Mouse (Mus musculus) stomach, embryonic 16.5 days (tissue): ENCODE results near the gene Atp8b5. TPM values are rescaled to one million over a fixed set of nuclear protein-coding genes. Genes with fewer than 3 reads are reported as not detected.

Experiments used
- ATAC-seq: fragments of 200-750 bp; cut with Nextera tagmentation; 2 replicates; pipeline ENCODE4 v1.8.0; 2017; ENCODE audit warnings: moderate number of reproducible peaks, moderate TSS enrichment; ENCODE audit not compliant: insufficient read depth, low FRiP score
- H3K27ac ChIP-seq: fragments of 300-500 bp; sonication (generic); 2 replicates; pipeline ENCODE4 v1.5.1; 2014; ENCODE audit warnings: low read length
- H3K27me3 ChIP-seq: fragments of 300-500 bp; sonication (generic); 2 replicates; pipeline ENCODE4 v1.6.1; 2014; ENCODE audit warnings: low read length, control low read depth, mixed read lengths; ENCODE audit not compliant: control insufficient read depth, insufficient read depth
- H3K36me3 ChIP-seq: fragments of 300-500 bp; sonication (generic); 2 replicates; pipeline ENCODE4 v1.6.1; 2014; ENCODE audit warnings: low read length; ENCODE audit not compliant: control insufficient read depth, insufficient read depth
- H3K4me1 ChIP-seq: fragments of 300-500 bp; sonication (generic); 2 replicates; pipeline ENCODE4 v1.6.1; 2014; ENCODE audit warnings: low read length, control low read depth, mixed read lengths; ENCODE audit not compliant: control insufficient read depth, insufficient read depth
- H3K4me2 ChIP-seq: fragments of 300-500 bp; sonication (generic); 2 replicates; pipeline ENCODE4 v1.6.1; 2014; ENCODE audit warnings: low read depth, low read length, mixed read lengths
- H3K4me3 ChIP-seq: fragments of 300-500 bp; sonication (generic); replicated peaks from 2 replicates; pipeline ENCODE4 v1.5.1; 2014; ENCODE audit warnings: mild to moderate bottlenecking, low read length
- H3K9ac ChIP-seq: fragments of 300-500 bp; sonication (generic); 2 replicates; pipeline ENCODE4 v1.6.1; 2014; ENCODE audit warnings: low read length
- H3K9me3 ChIP-seq: fragments of 300-500 bp; sonication (generic); replicated peaks from 2 replicates; pipeline ENCODE4 v1.6.1; 2016; ENCODE audit warnings: low read length, control low read depth; ENCODE audit not compliant: control insufficient read depth
- WGBS: fragments of 180-500 bp; shearing (Covaris S2); extraction: QIAGEN DNeasy Blood & Tissue Kit; methylation state at CpG from one replicate; pipeline ENCODE4 v1.1.7; 2014; 5-methylcytosine and 5-hydroxymethylcytosine counted together
- polyA plus RNA-seq: library from polyadenylated mRNA; unstranded; fragments of >200 nt; fragmentation: Nextera tagmentation; extraction: Ambion mirVana; gene quantifications from 2 replicates; pipeline ENCODE4 v1.2.1, GENCODE M21; 2015

Gene Atp8b5
- polyA plus RNA-seq, 1 experiment from 2014 or later = 0.19 TPM

DNA sequence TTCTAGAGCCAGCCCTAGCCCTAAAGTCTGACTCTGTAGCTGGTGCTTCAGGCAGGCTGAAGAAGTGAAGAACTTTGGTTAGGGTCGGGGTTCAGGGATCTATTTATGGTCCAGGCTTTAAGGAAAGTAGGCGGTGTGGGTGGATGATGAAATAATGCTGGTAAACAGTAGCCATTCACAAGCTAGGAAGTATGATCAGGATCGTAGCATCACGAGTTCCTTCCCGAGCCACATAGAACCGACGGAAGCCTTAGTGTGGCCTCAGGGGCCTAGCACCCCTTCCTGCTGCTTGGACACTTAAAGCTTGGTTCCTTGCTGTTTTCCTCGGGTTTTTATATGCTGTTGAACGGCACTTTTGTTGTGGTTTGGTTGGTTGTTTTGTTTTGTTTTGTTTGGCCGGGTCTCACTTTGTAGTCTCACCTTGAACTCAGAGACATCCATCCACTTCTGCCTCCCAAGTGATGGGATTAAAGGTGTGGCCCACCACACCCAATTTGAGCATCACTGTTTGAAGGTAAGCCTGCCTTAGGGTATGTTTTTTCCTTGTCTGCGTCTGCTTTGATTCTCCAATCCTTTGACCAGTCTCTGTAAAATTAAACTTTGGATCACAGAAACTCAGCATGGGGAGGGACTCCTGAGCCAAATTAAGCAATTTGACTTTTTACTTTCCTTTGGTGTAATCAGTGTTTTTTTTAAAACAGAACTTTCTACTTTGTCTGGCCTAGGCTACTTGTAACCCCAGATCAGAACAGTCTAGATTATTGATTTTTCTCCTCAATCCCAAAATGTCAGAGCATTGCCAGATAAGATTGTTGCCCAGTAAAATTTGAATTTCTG lies 116.5 kb downstream of the Atp8b5 start:
- Histone ChIP-seq H3K27me3 (no peaks in the 10 kb centered on the region), H3K27ac (peak overlapping the region; percentile 42; the same call in 1 of the 2 replicates), H3K4me1 (peaks cover 17% of the 10 kb centered on the region), H3K36me3 (no peaks in the 10 kb centered on the region; the same call in 1 of the 2 replicates), H3K4me3 (peak overlapping the region; percentile 23), H3K4me2 (peak overlapping the region; percentile 90), H3K9me3 (no peaks in the 10 kb centered on the region), H3K9ac (peak overlapping the region; percentile 59)
- ATAC-seq = no peak
- WGBS = 66% methylated on average over 11 of the region's 11 CpGs

- WGBS = 81% methylated on average over 5 of the region's 5 CpGs
- no peak for ATAC-seq
- no peak overlapping the region for H3K4me3 ChIP-seq
- peaks cover 17% of the 10 kb centered on the region for H3K4me1 ChIP-seq
- H3K9ac ChIP-seq = no peak overlapping the region
- H3K36me3 ChIP-seq = no peaks in the 10 kb centered on the region; the same call in 1 of the 2 replicates
- no peaks in the 10 kb centered on the region for H3K9me3 ChIP-seq
- H3K27ac ChIP-seq = no peak overlapping the region
- no peaks in the 10 kb centered on the region for H3K27me3 ChIP-seq
- H3K4me2 ChIP-seq = no peak overlapping the region
These were observed 117.1 kb downstream of the Atp8b5 start for GRCm38 (mm10) chr4:43384083-43384460.

GRCm38 (mm10) chr4:43384541-43384940 lies 117.6 kb downstream of the Atp8b5 start:
- Histone ChIP-seq H3K4me2 (no peak overlapping the region), H3K9me3 (no peaks in the 10 kb centered on the region), H3K4me1 (peaks cover 17% of the 10 kb centered on the region), H3K4me3 (no peak overlapping the region), H3K27me3 (no peaks in the 10 kb centered on the region), H3K9ac (no peak overlapping the region), H3K36me3 (no peaks in the 10 kb centered on the region; the same call in 1 of the 2 replicates), H3K27ac (no peak overlapping the region)
- no peak for ATAC-seq
- WGBS = 77% methylated on average over 3 of the region's 3 CpGs

- Histone ChIP-seq H3K27me3 (no peaks in the 10 kb centered on the region), H3K4me1 (peaks cover 17% of the 10 kb centered on the region), H3K4me2 (no peak overlapping the region), H3K9me3 (no peaks in the 10 kb centered on the region), H3K27ac (peak overlapping the region; percentile 29; the same call in 1 of the 2 replicates), H3K4me3 (no peak overlapping the region), H3K36me3 (no peaks in the 10 kb centered on the region; the same call in 1 of the 2 replicates), H3K9ac (no peak overlapping the region)
- no peak for ATAC-seq
These were observed 120.0 kb downstream of the Atp8b5 start for GRCm38 (mm10) chr4:43386932-43387331.

GRCm38 (mm10) chr4:43389390-43389789 lies 122.4 kb downstream of the Atp8b5 start:
- Histone ChIP-seq H3K27ac (no peak overlapping the region), H3K27me3 (no peaks in the 10 kb centered on the region), H3K4me1 (peaks cover 14% of the 10 kb centered on the region), H3K36me3 (no peaks in the 10 kb centered on the region; the same call in 1 of the 2 replicates), H3K4me3 (no peak overlapping the region), H3K9ac (no peak overlapping the region), H3K4me2 (no peak overlapping the region), H3K9me3 (no peaks in the 10 kb centered on the region)
- 69% methylated on average over 2 of the region's 2 CpGs for WGBS
- ATAC-seq = no peak

GRCm38 (mm10) chr4:43389845-43390440 lies 123.0 kb downstream of the Atp8b5 start:
- H3K9me3 ChIP-seq = no peaks in the 10 kb centered on the region
- H3K4me2 ChIP-seq = no peak overlapping the region
- 0 out of 2 replicates have a peak overlapping the region, but pooled peaks have one; percentile 2 for H3K9ac ChIP-seq
- peaks cover 17% of the 10 kb centered on the region for H3K4me1 ChIP-seq
- no peaks in the 10 kb centered on the region for H3K36me3 ChIP-seq
- no peaks in the 10 kb centered on the region for H3K27me3 ChIP-seq
- 56% methylated on average over 9 of the region's 9 CpGs for WGBS
- ATAC-seq = no peak
- H3K27ac ChIP-seq = no peak overlapping the region
- no peak overlapping the region for H3K4me3 ChIP-seq

DNA sequence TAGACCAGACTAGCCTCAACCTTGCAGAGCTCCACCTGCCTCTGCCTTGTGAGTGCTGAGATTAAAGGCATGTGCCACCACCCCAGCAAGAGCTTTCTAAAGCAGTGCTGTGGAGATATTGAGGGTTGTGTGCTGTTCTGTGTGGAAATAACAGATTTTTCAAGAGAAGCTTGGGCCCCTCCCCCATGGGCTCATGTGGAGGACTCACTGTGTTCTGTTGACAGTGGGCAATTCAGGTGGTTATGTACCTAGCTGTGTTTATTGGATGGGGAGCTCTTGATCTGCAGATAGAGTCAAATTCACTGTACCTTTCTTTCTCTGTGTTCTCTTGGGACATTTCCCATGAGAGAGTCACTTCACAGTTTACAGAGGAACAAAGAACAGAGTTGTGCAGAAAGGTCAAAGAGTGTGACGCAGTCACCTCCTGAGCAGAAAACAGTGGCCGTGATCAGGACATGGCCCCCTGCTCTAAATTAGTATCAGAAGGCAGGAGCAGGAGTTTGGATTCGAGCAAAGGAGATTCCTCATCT lies 124.6 kb downstream of the Atp8b5 start:
- H3K27me3 ChIP-seq = no peaks in the 10 kb centered on the region
- ATAC-seq = no peak
- H3K4me1 ChIP-seq = peaks cover 26% of the 10 kb centered on the region
- H3K36me3 ChIP-seq = no peaks in the 10 kb centered on the region
- H3K4me2 ChIP-seq = no peak overlapping the region
- H3K4me3 ChIP-seq = no peak overlapping the region
- H3K9me3 ChIP-seq = no peaks in the 10 kb centered on the region
- no peak overlapping the region for H3K27ac ChIP-seq
- WGBS = 75% methylated on average over 3 of the region's 3 CpGs
- no peak overlapping the region for H3K9ac ChIP-seq

- Histone ChIP-seq H3K27me3 (no peaks in the 10 kb centered on the region), H3K9me3 (no peaks in the 10 kb centered on the region), H3K36me3 (no peaks in the 10 kb centered on the region), H3K4me2 (peak overlapping the region; percentile 25; the same call in 1 of the 2 replicates), H3K9ac (peak overlapping the region; percentile 60), H3K4me1 (peaks cover 35% of the 10 kb centered on the region), H3K27ac (peak overlapping the region; percentile 99), H3K4me3 (no peak overlapping the region)
- WGBS = 14% methylated on average over 15 of the region's 15 CpGs
- ATAC-seq = peak; percentile 89
These were observed 127.5 kb downstream of the Atp8b5 start for GRCm38 (mm10) chr4:43394345-43394891.

DNA sequence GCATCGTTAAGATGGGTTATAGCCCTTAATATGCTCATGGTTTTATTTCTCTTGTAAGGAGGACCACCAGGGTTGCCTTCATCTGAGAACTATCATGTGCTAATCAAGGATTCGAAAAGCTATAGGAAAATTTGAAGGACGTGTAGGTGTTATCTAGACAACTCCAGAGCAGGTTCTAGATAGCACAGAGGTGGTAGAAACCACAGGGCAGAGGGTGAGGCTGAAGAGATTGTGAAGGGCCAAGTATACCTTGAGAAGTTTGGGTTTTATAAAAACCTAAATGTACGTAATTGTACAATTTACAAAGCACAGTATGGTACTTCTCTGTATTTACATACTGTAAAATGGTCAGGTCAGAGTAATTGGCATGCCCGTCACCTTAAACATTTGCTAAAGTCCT lies 128.2 kb downstream of the Atp8b5 start:
- Histone ChIP-seq H3K4me2 (peak overlapping the region; percentile 25; the same call in 1 of the 2 replicates), H3K4me3 (no peak overlapping the region), H3K9ac (peak overlapping the region; percentile 60), H3K4me1 (peaks cover 39% of the 10 kb centered on the region), H3K27me3 (no peaks in the 10 kb centered on the region), H3K27ac (peak overlapping the region; percentile 99), H3K36me3 (no peaks in the 10 kb centered on the region), H3K9me3 (no peaks in the 10 kb centered on the region)
- WGBS = 77% methylated on average over 5 of the region's 5 CpGs
- ATAC-seq = no peak
